Mouse (Mus musculus) myocyte (in vitro differentiated cells): Measurements from ENCODE around the gene March11. TPM values are rescaled to one million over a fixed set of nuclear protein-coding genes. Genes with fewer than 3 reads are reported as not detected.

Source experiments
- H3K27me3 ChIP-seq: one replicate; pipeline ENCODE4 v1.6.1; 2011; ENCODE audit not compliant: control insufficient read depth, insufficient read depth, insufficient read length
- H3K36me3 ChIP-seq: one replicate; pipeline ENCODE4 v1.6.1; 2011; ENCODE audit not compliant: control insufficient read depth, insufficient read depth
- H3K4me2 ChIP-seq: one replicate; pipeline ENCODE4 v1.6.1; 2011; ENCODE audit warnings: low read depth, control low read depth
- H3K4me3 ChIP-seq: one replicate; pipeline ENCODE4 v1.5.1; 2011; ENCODE audit warnings: mild to moderate bottlenecking, control low read depth, moderate library complexity
- H3K79me2 ChIP-seq: one replicate; pipeline ENCODE4 v1.6.1; 2011; ENCODE audit not compliant: control insufficient read depth, insufficient read depth
- H3ac ChIP-seq: one replicate; pipeline ENCODE4 v1.6.1; 2011; ENCODE audit not compliant: control insufficient read depth, insufficient read length
- CEBPB ChIP-seq: IDR thresholded peaks from 2 replicates; pipeline ENCODE4 v1.6.1; 2011; ENCODE audit warnings: mild to moderate bottlenecking, moderate library complexity; ENCODE audit not compliant: poor library complexity, insufficient read depth, severe bottlenecking
- E2F4 ChIP-seq: IDR thresholded peaks from one replicate; pipeline ENCODE4 v1.6.1; 2011; ENCODE audit warnings: mild to moderate bottlenecking, control low read depth, moderate library complexity; ENCODE audit not compliant: insufficient read depth
- MAX ChIP-seq: IDR thresholded peaks from one replicate; pipeline ENCODE4 v1.6.1; 2011; ENCODE audit warnings: low read depth, mild to moderate bottlenecking, control low read depth
- MYOD1 ChIP-seq, 3 experiments: IDR thresholded peaks; one replicate each; pipeline ENCODE4 v1.6.1; 2011; ENCODE audit warnings: control low read depth in 2 of 3, low read depth in 2 of 3, mild to moderate bottlenecking in 2 of 3, moderate library complexity in 1 of 3; ENCODE audit not compliant: insufficient read length in 2 of 3, control insufficient read depth in 1 of 3
- MYOG ChIP-seq, 3 experiments: IDR thresholded peaks; one replicate each; pipeline ENCODE4 v1.6.1; 2011; ENCODE audit warnings: control low read depth in 2 of 3, low read depth in 2 of 3, mild to moderate bottlenecking in 2 of 3; ENCODE audit not compliant: insufficient read length in 2 of 3, control insufficient read depth in 1 of 3, insufficient read depth in 1 of 3
- POLR2A ChIP-seq: IDR thresholded peaks from one replicate; pipeline ENCODE4 v1.6.1; 2011; ENCODE audit warnings: low read depth, mild to moderate bottlenecking, control low read depth, moderate library complexity; ENCODE audit not compliant: insufficient read length
- POLR2AphosphoS2 ChIP-seq: IDR thresholded peaks from one replicate; pipeline ENCODE4 v1.6.1; 2011; ENCODE audit warnings: low read depth, control low read depth; ENCODE audit not compliant: insufficient read length
- REST ChIP-seq: IDR thresholded peaks from one replicate; pipeline ENCODE4 v1.6.1; 2011; ENCODE audit warnings: mild to moderate bottlenecking, control low read depth, moderate library complexity; ENCODE audit not compliant: insufficient read depth, insufficient read length
- SRF ChIP-seq: IDR thresholded peaks from one replicate; pipeline ENCODE4 v1.6.1; 2011; ENCODE audit warnings: low read depth; ENCODE audit not compliant: control insufficient read depth, insufficient read length
- TCF12 ChIP-seq: IDR thresholded peaks from one replicate; pipeline ENCODE4 v1.6.1; 2011; ENCODE audit warnings: mild to moderate bottlenecking, control low read depth; ENCODE audit not compliant: poor library complexity, insufficient read depth, severe bottlenecking
- TCF3 ChIP-seq: IDR thresholded peaks from one replicate; pipeline ENCODE4 v1.6.1; 2011; ENCODE audit warnings: low read depth, control low read depth; ENCODE audit not compliant: insufficient read length
- USF1 ChIP-seq: IDR thresholded peaks from one replicate; pipeline ENCODE4 v1.6.1; 2011; ENCODE audit warnings: low read depth, mild to moderate bottlenecking, control low read depth, moderate library complexity
- polyA plus RNA-seq: library from polyadenylated mRNA; unstranded; fragments of >200 nt; fragmentation: generic; extraction: Trizol; gene quantifications from one replicate; pipeline ENCODE4 v1.2.1, GENCODE M21; 2012; ENCODE audit warnings: missing spikeins

March11 gene
- polyA plus RNA-seq, 1 experiment: 73.8 TPM

- TF ChIP-seq REST (no peak), CEBPB (no peak), MYOG (IDR thresholded peaks at IDR 0.05; ENCODE audit: control insufficient read depth in 1 of 3, insufficient read depth in 1 of 3, insufficient read length in 2 of 3, low read depth in 2 of 3) (no peak), SRF (no peak), E2F4 (no peak), TCF12 (no peak), USF1 (no peak), TCF3 (no peak), MAX (no peak), MYOD1 (IDR thresholded peaks at IDR 0.05; ENCODE audit: control insufficient read depth in 1 of 3, insufficient read length in 2 of 3, low read depth in 2 of 3) (no peak), POLR2AphosphoS2 (no peak), POLR2A (no peak)
- Histone ChIP-seq H3K36me3 (no peaks in the 10 kb centered on the region), H3K79me2 (no peaks in the 10 kb centered on the region), H3ac (no peak overlapping the region), H3K27me3 (no peaks in the 10 kb centered on the region), H3K4me3 (no peak overlapping the region), H3K4me2 (no peak overlapping the region)
These were observed 117.4 kb downstream of the March11 start for GRCm38 (mm10) chr15:26426231-26426630.

- H3K4me3 ChIP-seq: no peak overlapping the region
- H3K4me2 ChIP-seq: no peak overlapping the region
- H3K36me3 ChIP-seq: no peaks in the 10 kb centered on the region
- no peaks in the 10 kb centered on the region for H3K27me3 ChIP-seq
- no peaks in the 10 kb centered on the region for H3K79me2 ChIP-seq
- TF ChIP-seq SRF: no peak
- no peak for TF ChIP-seq MYOD1 (IDR thresholded peaks at IDR 0.05; ENCODE audit: control insufficient read depth in 1 of 3, insufficient read length in 2 of 3, low read depth in 2 of 3)
- no peak for TF ChIP-seq MYOG (IDR thresholded peaks at IDR 0.05; ENCODE audit: control insufficient read depth in 1 of 3, insufficient read depth in 1 of 3, insufficient read length in 2 of 3, low read depth in 2 of 3)
- TF ChIP-seq TCF3: no peak
- no peak for TF ChIP-seq TCF12
- TF ChIP-seq MAX: no peak
- TF ChIP-seq REST: no peak
- TF ChIP-seq E2F4: no peak
- no peak for TF ChIP-seq POLR2A
- no peak for TF ChIP-seq POLR2AphosphoS2
- TF ChIP-seq USF1: no peak
- TF ChIP-seq CEBPB: no peak
- no peak overlapping the region for H3ac ChIP-seq
These were observed 121.7 kb downstream of the March11 start for GRCm38 (mm10) chr15:26430565-26430964.

- H3K36me3 ChIP-seq: no peaks in the 10 kb centered on the region
- no peak overlapping the region for H3K4me3 ChIP-seq
- H3ac ChIP-seq: no peak overlapping the region
- H3K4me2 ChIP-seq: peak overlapping the region; percentile 2
- H3K79me2 ChIP-seq: no peaks in the 10 kb centered on the region
- no peak for TF ChIP-seq TCF12
- no peak for TF ChIP-seq CEBPB
- TF ChIP-seq MAX: no peak
- no peak for TF ChIP-seq E2F4
- no peak for TF ChIP-seq MYOG (IDR thresholded peaks at IDR 0.05; ENCODE audit: control insufficient read depth in 1 of 3, insufficient read depth in 1 of 3, insufficient read length in 2 of 3, low read depth in 2 of 3)
- TF ChIP-seq REST: no peak
- TF ChIP-seq TCF3: no peak
- no peak for TF ChIP-seq MYOD1 (IDR thresholded peaks at IDR 0.05; ENCODE audit: control insufficient read depth in 1 of 3, insufficient read length in 2 of 3, low read depth in 2 of 3)
- TF ChIP-seq POLR2AphosphoS2: no peak
- no peak for TF ChIP-seq USF1
- TF ChIP-seq SRF: no peak
- no peak for TF ChIP-seq POLR2A
- no peaks in the 10 kb centered on the region for H3K27me3 ChIP-seq
These were observed 123.8 kb downstream of the March11 start for GRCm38 (mm10) chr15:26432676-26433075.

GRCm38 (mm10) chr15:26435725-26436124 is 126.9 kb downstream of the March11 start:
- no peak overlapping the region for H3K4me3 ChIP-seq
- H3K4me2 ChIP-seq: no peak overlapping the region
- no peak for TF ChIP-seq SRF
- no peak for TF ChIP-seq MAX
- TF ChIP-seq TCF3: no peak
- no peak for TF ChIP-seq MYOG (IDR thresholded peaks at IDR 0.05; ENCODE audit: control insufficient read depth in 1 of 3, insufficient read depth in 1 of 3, insufficient read length in 2 of 3, low read depth in 2 of 3)
- TF ChIP-seq E2F4: no peak
- TF ChIP-seq POLR2A: no peak
- TF ChIP-seq REST: no peak
- TF ChIP-seq CEBPB: no peak
- no peak for TF ChIP-seq POLR2AphosphoS2
- no peak for TF ChIP-seq USF1
- no peak for TF ChIP-seq TCF12
- no peak for TF ChIP-seq MYOD1 (IDR thresholded peaks at IDR 0.05; ENCODE audit: control insufficient read depth in 1 of 3, insufficient read length in 2 of 3, low read depth in 2 of 3)
- no peaks in the 10 kb centered on the region for H3K36me3 ChIP-seq
- H3K27me3 ChIP-seq: no peaks in the 10 kb centered on the region
- no peak overlapping the region for H3ac ChIP-seq
- H3K79me2 ChIP-seq: no peaks in the 10 kb centered on the region

- Histone ChIP-seq H3ac (no peak overlapping the region), H3K4me2 (no peak overlapping the region), H3K27me3 (no peaks in the 10 kb centered on the region), H3K4me3 (no peak overlapping the region), H3K36me3 (no peaks in the 10 kb centered on the region), H3K79me2 (no peaks in the 10 kb centered on the region)
- TF ChIP-seq USF1: peak; percentile 94
- no peak for TF ChIP-seq POLR2AphosphoS2
- no peak for TF ChIP-seq SRF
- no peak for TF ChIP-seq REST
- no peak for TF ChIP-seq TCF12
- no peak for TF ChIP-seq CEBPB
These were observed 128.3 kb downstream of the March11 start for GRCm38 (mm10) chr15:26437113-26437512.
